Mouse (Mus musculus) forebrain, embryonic 10.5 days (tissue): ENCODE measurements at regions not wholly inside any gene's neighbourhood (a gene's known extent, or its start where the extent isn't known, plus 50 kb on each side); places are given as distances from the start of the nearest gene placed in this dataset.

Experiments
- DNase-seq: peaks from one replicate; pipeline ENCODE4 v3.0.0-alpha.2; 2017; ENCODE audit warnings: low spot score; ENCODE audit errors: extremely low spot score
- H3K27ac ChIP-seq: fragments of 300-500 bp; sonication (generic); 2 replicates; pipeline ENCODE4 v1.5.1; 2016; ENCODE audit warnings: mild to moderate bottlenecking
- H3K27me3 ChIP-seq: fragments of 300-500 bp; sonication (generic); 2 replicates; pipeline ENCODE4 v1.6.1; 2016; ENCODE audit warnings: mild to moderate bottlenecking; ENCODE audit not compliant: poor library complexity, severe bottlenecking
- H3K36me3 ChIP-seq: fragments of 300-500 bp; sonication (generic); replicated peaks from 2 replicates; pipeline ENCODE4 v1.6.1; 2016; ENCODE audit warnings: mild to moderate bottlenecking, moderate library complexity
- H3K4me1 ChIP-seq: fragments of 300-500 bp; sonication (generic); 2 replicates; pipeline ENCODE4 v1.6.1; 2016
- H3K4me3 ChIP-seq: fragments of 300-500 bp; sonication (generic); 2 replicates; pipeline ENCODE4 v1.5.1; 2016; ENCODE audit warnings: mild to moderate bottlenecking, moderate library complexity
- H3K9me3 ChIP-seq: fragments of 300-500 bp; sonication (generic); 2 replicates; pipeline ENCODE4 v1.6.1; 2016; ENCODE audit warnings: mild to moderate bottlenecking, moderate library complexity
- WGBS: fragments of 180-500 bp; shearing (Covaris S2); methylation state at CpG from one replicate; pipeline ENCODE4 v1.1.7; 2016; 5-methylcytosine and 5-hydroxymethylcytosine counted together

DNA sequence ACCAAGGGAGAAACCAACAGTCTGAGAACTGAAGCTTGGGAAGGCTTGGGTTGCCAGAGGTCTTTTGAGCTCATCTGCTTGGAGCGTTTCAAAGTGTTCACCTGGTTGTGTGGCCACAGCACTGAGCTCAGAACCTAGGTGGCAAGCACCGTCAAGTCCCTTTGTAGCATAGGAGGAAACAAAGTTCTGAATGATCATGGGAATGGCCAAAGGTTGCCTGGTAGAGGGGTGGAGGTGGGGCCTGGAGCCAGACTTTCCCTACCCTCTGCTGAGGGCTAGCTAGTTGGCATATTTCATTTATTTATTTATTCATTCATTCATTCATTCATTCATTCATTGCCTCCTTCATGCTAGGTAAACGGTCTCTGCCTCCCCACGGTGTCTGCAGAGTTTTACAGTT is 134.9 kb upstream of the 1600014C23Rik start:
- Histone ChIP-seq H3K27ac (no peak overlapping the region), H3K27me3 (peaks cover 96% of the 10 kb centered on the region), H3K4me1 (peaks cover 80% of the 10 kb centered on the region), H3K9me3 (0 out of 2 replicates have a peak, but pooled peaks cover 6% of the 10 kb centered on the region), H3K36me3 (no peaks in the 10 kb centered on the region), H3K4me3 (no peak overlapping the region)
- WGBS: 91% methylated on average over 4 of the region's 4 CpGs
- no peak for DNase-seq

DNA sequence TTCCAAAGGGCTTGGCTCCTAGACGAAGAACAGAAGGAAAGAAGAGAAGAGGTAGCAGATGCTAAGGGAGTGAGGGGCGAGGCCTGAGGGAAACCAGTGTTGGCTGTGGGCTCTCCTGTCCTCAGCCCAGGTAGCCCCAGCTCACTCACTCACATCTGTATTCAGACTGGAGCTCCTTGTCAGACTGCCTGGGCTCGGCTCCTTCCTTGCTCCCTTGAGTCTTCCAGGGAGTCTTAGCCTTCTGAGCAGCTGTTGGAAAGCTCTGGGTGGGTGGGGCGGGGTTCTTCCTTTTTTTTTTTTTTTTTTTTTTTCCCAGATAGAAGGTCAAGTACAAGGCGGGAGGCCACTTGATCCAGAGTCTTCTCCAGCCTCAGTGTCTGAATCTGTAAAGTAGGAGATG is 134.1 kb upstream of the 1600014C23Rik start:
- H3K27me3 ChIP-seq: peaks cover 96% of the 10 kb centered on the region

DNA sequence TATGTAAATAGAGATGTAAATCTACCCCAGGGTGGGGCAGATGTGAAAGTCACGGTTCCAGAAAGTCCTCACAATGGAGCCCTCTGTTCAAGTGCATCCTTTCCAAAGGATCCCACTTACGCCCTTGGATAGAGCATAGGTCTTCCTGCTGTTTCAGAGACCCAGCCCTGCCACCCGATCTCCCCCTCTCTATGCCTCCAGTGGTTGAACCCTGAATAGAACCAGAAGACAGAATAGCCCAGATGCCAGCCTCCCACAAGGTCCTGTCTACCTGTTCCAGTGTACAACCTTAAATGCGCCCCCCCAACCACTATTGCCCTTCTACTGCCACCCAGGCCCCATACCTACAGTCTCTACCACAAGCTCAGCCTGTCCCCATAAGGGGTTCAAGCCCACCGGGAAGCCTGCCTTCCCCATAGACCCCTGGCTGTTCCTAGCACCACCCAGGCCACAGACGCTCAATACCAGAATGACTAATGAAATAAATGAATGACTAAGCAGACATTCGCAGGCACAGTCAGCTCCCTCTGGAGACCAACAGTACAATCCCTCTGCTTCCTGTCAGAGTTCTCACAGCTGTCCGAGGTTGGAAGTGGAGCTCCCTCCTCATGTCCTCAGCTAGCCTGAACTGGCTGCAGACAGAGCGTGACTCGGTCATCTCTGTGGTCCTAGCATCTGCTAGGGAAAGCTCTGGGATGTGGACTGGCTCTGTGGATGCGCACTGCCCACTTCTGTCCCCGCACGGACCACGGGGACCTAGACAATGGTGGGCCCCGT is 133.4 kb upstream of the 1600014C23Rik start:
- Histone ChIP-seq H3K9me3 (0 out of 2 replicates have a peak, but pooled peaks cover 6% of the 10 kb centered on the region), H3K4me1 (peaks cover 80% of the 10 kb centered on the region), H3K27ac (no peak overlapping the region), H3K27me3 (peaks cover 96% of the 10 kb centered on the region), H3K36me3 (no peaks in the 10 kb centered on the region), H3K4me3 (no peak overlapping the region)
- 86% methylated on average over 15 of the region's 15 CpGs for WGBS
- DNase-seq: no peak

More for the DNA sequence above, 134.1 kb upstream of the 1600014C23Rik start:
- Histone ChIP-seq H3K9me3 (0 out of 2 replicates have a peak, but pooled peaks cover 6% of the 10 kb centered on the region), H3K36me3 (no peaks in the 10 kb centered on the region), H3K4me1 (peaks cover 80% of the 10 kb centered on the region), H3K27ac (no peak overlapping the region), H3K4me3 (no peak overlapping the region)
- no peak for DNase-seq
- WGBS: 92% methylated on average over 5 of the region's 5 CpGs

DNA sequence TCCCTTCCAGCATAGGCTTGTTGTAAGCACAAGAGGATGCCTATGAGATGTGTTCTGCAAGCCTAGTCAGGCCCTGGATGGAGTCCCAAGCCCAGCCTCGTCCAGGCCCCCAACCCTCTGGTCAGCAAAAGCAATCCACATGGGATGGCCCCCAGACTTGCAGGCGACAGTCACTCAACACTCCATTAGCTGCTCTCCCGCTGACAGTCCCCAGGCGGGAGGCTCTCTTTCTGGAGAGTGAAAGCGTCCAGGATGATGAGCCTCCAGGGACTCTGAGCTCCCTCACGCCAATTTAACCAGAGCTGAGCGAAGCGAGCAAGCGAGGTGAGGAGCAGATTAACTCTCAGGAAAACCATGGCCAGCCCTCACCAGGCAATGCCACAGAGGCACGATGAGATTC is 132.7 kb upstream of the 1600014C23Rik start:
- H3K27me3 ChIP-seq: peaks cover 92% of the 10 kb centered on the region
- WGBS: 32% methylated on average over 10 of the region's 10 CpGs
- H3K4me3 ChIP-seq: no peak overlapping the region

DNA sequence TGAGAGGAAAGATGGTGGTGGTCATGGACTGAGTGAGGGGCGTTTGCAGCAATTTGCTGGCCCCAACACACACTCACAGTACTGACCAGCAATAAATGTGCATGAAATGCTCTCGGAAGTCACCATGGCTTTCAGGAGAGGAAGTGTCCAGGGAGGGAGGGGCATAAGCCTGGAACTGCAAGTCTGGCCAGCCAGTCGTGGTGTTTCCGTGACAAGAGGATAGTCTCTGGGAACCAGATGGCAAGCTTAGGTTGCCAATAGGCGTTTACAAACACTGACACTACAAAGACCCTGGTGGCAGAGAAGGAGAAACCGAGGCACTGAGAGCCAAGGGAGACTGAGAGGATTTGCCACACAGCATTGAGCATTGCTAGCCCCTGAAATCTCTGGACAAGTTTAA is 132.3 kb upstream of the 1600014C23Rik start:
- peaks cover 75% of the 10 kb centered on the region for H3K4me1 ChIP-seq
- H3K36me3 ChIP-seq: no peaks in the 10 kb centered on the region
- 0 out of 2 replicates have a peak, but pooled peaks cover 6% of the 10 kb centered on the region for H3K9me3 ChIP-seq
- 72% methylated on average over 6 of the region's 6 CpGs for WGBS
- no peak overlapping the region for H3K27ac ChIP-seq
- peaks cover 91% of the 10 kb centered on the region for H3K27me3 ChIP-seq
- no peak for DNase-seq
- no peak overlapping the region for H3K4me3 ChIP-seq

More for the DNA sequence above, 132.7 kb upstream of the 1600014C23Rik start:
- no peak for DNase-seq
- H3K4me1 ChIP-seq: peaks cover 77% of the 10 kb centered on the region
- no peaks in the 10 kb centered on the region for H3K36me3 ChIP-seq
- no peak overlapping the region for H3K27ac ChIP-seq
- H3K9me3 ChIP-seq: 0 out of 2 replicates have a peak, but pooled peaks cover 6% of the 10 kb centered on the region

GRCm38 (mm10) chr17:45863471-45864205 is 130.0 kb upstream of the 1600014C23Rik start:
- 45% methylated on average over 10 of the region's 10 CpGs for WGBS
- H3K4me1 ChIP-seq: peaks cover 54% of the 10 kb centered on the region
- no peak for DNase-seq
- no peak overlapping the region for H3K4me3 ChIP-seq
- peaks cover 4% of the 10 kb centered on the region; the same call in 1 of the 2 replicates for H3K9me3 ChIP-seq
- peak overlapping the region; percentile 62; the same call in 1 of the 2 replicates for H3K27ac ChIP-seq
- H3K36me3 ChIP-seq: no peaks in the 10 kb centered on the region
- peaks cover 78% of the 10 kb centered on the region for H3K27me3 ChIP-seq

DNA sequence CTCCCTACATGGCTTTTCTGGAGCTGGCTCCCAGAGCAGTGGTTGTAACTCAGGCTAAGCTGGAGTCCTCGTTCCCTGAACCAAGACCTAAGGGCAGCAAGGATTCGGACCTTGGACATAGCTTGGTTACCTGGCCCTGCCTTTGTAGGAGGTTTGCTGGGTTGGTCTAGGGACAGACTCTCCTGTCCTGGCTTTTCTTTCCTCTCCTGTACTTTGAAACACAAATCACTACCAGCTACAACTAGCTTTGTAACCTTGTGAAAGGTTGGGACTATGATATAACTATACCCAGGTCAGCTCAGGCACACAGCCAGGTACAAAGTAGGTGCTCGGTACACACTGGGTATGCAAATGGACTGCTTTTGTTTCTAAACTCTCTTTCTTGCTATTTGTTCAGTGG is 129.4 kb upstream of the 1600014C23Rik start:
- Histone ChIP-seq H3K36me3 (no peaks in the 10 kb centered on the region), H3K27ac (peak overlapping the region; percentile 36; the same call in 1 of the 2 replicates), H3K4me1 (peaks cover 54% of the 10 kb centered on the region), H3K9me3 (peaks cover 8% of the 10 kb centered on the region; the same call in 1 of the 2 replicates), H3K4me3 (no peak overlapping the region), H3K27me3 (peaks cover 72% of the 10 kb centered on the region)
- no peak for DNase-seq
- 78% methylated on average over 3 of the region's 3 CpGs for WGBS

DNA sequence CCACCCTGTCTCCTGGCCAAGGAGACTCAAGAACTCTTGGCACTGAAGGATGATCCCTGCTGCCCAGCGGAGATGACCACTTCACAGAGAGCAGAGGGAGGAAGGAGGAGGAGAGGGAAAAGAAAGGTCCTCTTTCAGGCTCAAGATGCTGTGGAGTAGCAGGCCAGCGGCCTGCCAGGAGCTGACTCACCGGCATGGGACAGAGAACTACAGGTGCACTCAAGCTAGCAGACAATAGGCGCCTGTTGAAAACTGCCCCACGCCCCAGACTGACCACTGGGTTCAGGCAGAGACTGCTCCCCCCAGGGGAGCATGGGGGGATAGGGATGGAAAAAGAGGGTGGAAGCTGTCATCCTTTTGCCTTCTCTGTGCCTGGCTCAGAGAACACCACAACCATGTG is 125.8 kb upstream of the 1600014C23Rik start:
- H3K4me1 ChIP-seq: peaks cover 36% of the 10 kb centered on the region
- no peak overlapping the region for H3K27ac ChIP-seq
- DNase-seq: no peak
- no peak overlapping the region for H3K4me3 ChIP-seq
- peaks cover 8% of the 10 kb centered on the region; the same call in 1 of the 2 replicates for H3K9me3 ChIP-seq
- H3K36me3 ChIP-seq: no peaks in the 10 kb centered on the region
- H3K27me3 ChIP-seq: peaks cover 42% of the 10 kb centered on the region
- WGBS: 90% methylated on average over 5 of the region's 5 CpGs

GRCm38 (mm10) chr17:45853931-45854653 is 120.4 kb upstream of the 1600014C23Rik start:
- Histone ChIP-seq H3K4me1 (peaks cover 30% of the 10 kb centered on the region), H3K27ac (no peak overlapping the region), H3K4me3 (no peak overlapping the region), H3K27me3 (peaks cover 50% of the 10 kb centered on the region), H3K36me3 (no peaks in the 10 kb centered on the region), H3K9me3 (peaks cover 8% of the 10 kb centered on the region; the same call in 1 of the 2 replicates)
- 84% methylated on average over 21 of the region's 21 CpGs for WGBS
- no peak for DNase-seq

DNA sequence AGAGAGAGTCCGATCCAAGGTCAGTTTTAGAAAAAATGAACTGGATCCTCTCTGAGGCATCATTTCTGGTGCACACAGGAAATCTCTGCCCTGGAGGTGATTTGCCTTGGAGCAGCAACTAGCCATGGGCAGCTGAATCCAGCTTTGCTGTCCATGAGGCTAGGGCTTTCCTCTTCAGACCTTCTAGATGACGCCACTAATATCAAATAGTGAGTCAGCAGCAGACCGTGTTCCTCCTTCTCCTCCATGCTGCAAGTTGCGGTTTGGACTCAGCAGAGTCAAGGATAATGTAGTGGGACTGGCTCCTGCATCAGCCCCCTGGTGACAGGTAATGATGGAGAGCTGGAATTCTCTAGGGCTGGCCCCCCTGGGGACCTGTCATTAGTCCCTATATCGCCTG is 118.8 kb upstream of the 1600014C23Rik start:
- WGBS: 56% methylated on average over 5 of the region's 5 CpGs
- Histone ChIP-seq H3K36me3 (no peaks in the 10 kb centered on the region), H3K9me3 (no peaks in the 10 kb centered on the region), H3K4me1 (peaks cover 33% of the 10 kb centered on the region), H3K27ac (peak overlapping the region; percentile 48; the same call in 1 of the 2 replicates), H3K4me3 (no peak overlapping the region), H3K27me3 (peaks cover 59% of the 10 kb centered on the region)
- no peak for DNase-seq

- Histone ChIP-seq H3K27ac (peak overlapping the region; percentile 48; the same call in 1 of the 2 replicates), H3K27me3 (peaks cover 56% of the 10 kb centered on the region), H3K4me3 (no peak overlapping the region), H3K36me3 (no peaks in the 10 kb centered on the region), H3K4me1 (peaks cover 33% of the 10 kb centered on the region), H3K9me3 (no peaks in the 10 kb centered on the region)
- DNase-seq: no peak
- WGBS: 54% methylated on average over 8 of the region's 8 CpGs
Observed at GRCm38 (mm10) chr17:45851723-45852396, 118.2 kb upstream of the 1600014C23Rik start.

GRCm38 (mm10) chr17:45850976-45851375 is 117.3 kb upstream of the 1600014C23Rik start:
- Histone ChIP-seq H3K27me3 (peaks cover 54% of the 10 kb centered on the region), H3K4me1 (peaks cover 33% of the 10 kb centered on the region), H3K4me3 (no peak overlapping the region), H3K27ac (peak overlapping the region; percentile 40; the same call in 1 of the 2 replicates), H3K9me3 (peaks cover 6% of the 10 kb centered on the region), H3K36me3 (no peaks in the 10 kb centered on the region)
- no peak for DNase-seq
- 87% methylated on average over 6 of the region's 6 CpGs for WGBS
